Mouse (Mus musculus) midbrain, postnatal 0 days (tissue): ENCODE results near the gene Ccdc47. TPM values are rescaled to one million over a fixed set of nuclear protein-coding genes. Genes with fewer than 3 reads are reported as not detected.

Source experiments
- ATAC-seq: fragments of 200-750 bp; cut with Nextera tagmentation; 2 replicates; pipeline ENCODE4 v1.8.0; 2017; ENCODE audit warnings: moderate number of reproducible peaks, mild to moderate bottlenecking, moderate TSS enrichment, moderate library complexity; ENCODE audit not compliant: low FRiP score
- DNase-seq: peaks from one replicate; pipeline ENCODE4 v3.0.0-alpha.2; 2015; ENCODE audit warnings: low spot score
- H3K27ac ChIP-seq: fragments of 300-500 bp; sonication (generic); 2 replicates; pipeline ENCODE4 v1.5.1; 2014; ENCODE audit warnings: low read depth, mild to moderate bottlenecking, low read length, mixed read lengths
- H3K27me3 ChIP-seq: fragments of 300-500 bp; sonication (generic); 2 replicates; pipeline ENCODE4 v1.6.1; 2014; ENCODE audit warnings: low read length, control low read depth, mixed read lengths; ENCODE audit not compliant: insufficient read depth
- H3K36me3 ChIP-seq: fragments of 300-500 bp; sonication (generic); 2 replicates; pipeline ENCODE4 v1.6.1; 2014; ENCODE audit warnings: low read length, control low read depth, mixed read lengths; ENCODE audit not compliant: insufficient read depth
- H3K4me1 ChIP-seq: fragments of 300-500 bp; sonication (generic); 2 replicates; pipeline ENCODE4 v1.6.1; 2014; ENCODE audit warnings: mild to moderate bottlenecking, control low read depth, antibody characterized with exemption, low read length, mixed read lengths; ENCODE audit not compliant: insufficient read depth
- H3K4me2 ChIP-seq: fragments of 300-500 bp; sonication (generic); 2 replicates; pipeline ENCODE4 v1.6.1; 2014; ENCODE audit warnings: low read depth, mild to moderate bottlenecking, low read length, mixed read lengths; ENCODE audit not compliant: poor library complexity, severe bottlenecking
- H3K4me3 ChIP-seq: fragments of 300-500 bp; sonication (generic); 2 replicates; pipeline ENCODE4 v1.5.1; 2014; ENCODE audit warnings: low read depth, mild to moderate bottlenecking, low read length, moderate library complexity
- H3K9ac ChIP-seq: fragments of 300-500 bp; sonication (generic); replicated peaks from 2 replicates; pipeline ENCODE4 v1.6.1; 2014; ENCODE audit warnings: mild to moderate bottlenecking, low read length, moderate library complexity, mixed read lengths; ENCODE audit not compliant: poor library complexity, severe bottlenecking
- H3K9me3 ChIP-seq: fragments of 300-500 bp; sonication (generic); 2 replicates; pipeline ENCODE4 v1.6.1; 2016; ENCODE audit warnings: low read length, control low read depth
- CTCF ChIP-seq: IDR thresholded peaks from 2 replicates; pipeline ENCODE4 v1.5.1; 2016; ENCODE audit warnings: antibody characterized with exemption, mild to moderate bottlenecking
- WGBS: fragments of 180-500 bp; shearing (Covaris S2); extraction: QIAGEN DNeasy Blood & Tissue Kit; methylation state at CpG from one replicate; pipeline ENCODE4 v1.1.7; 2014; 5-methylcytosine and 5-hydroxymethylcytosine counted together
- polyA plus RNA-seq: library from polyadenylated mRNA; unstranded; fragments of >200 nt; fragmentation: Nextera tagmentation; extraction: Ambion mirVana; gene quantifications from 2 replicates; pipeline ENCODE4 v1.2.1, GENCODE M21; 2015
- total RNA-seq: library from RNA; depleted of rRNA; stranded (reverse); fragments of >200 nt; gene quantifications from 2 replicates; pipeline ENCODE4 v1.2.3, GENCODE M21; 2014

Ccdc47 gene
- total and polyA plus RNA-seq, 2 experiments from 2014 or later, result 31.7 to 94.9 TPM

- H3K4me1 ChIP-seq, result no peaks in the 10 kb centered on the region
- no peak for TF ChIP-seq CTCF
- ATAC-seq (no peak), DNase-seq (no peak)
- H3K9me3 ChIP-seq, result no peaks in the 10 kb centered on the region
- peak overlapping the region; percentile 75 for H3K4me3 ChIP-seq
- H3K27me3 ChIP-seq, result no peaks in the 10 kb centered on the region
- WGBS, result 33% methylated on average over 3 of the region's 3 CpGs
- H3K4me2 ChIP-seq, result peak overlapping the region; percentile 74
- peak overlapping the region; percentile 73; the same call in 1 of the 2 replicates for H3K9ac ChIP-seq
- H3K36me3 ChIP-seq, result peaks cover 8% of the 10 kb centered on the region
- peak overlapping the region; percentile 80 for H3K27ac ChIP-seq
Measured at GRCm38 (mm10) chr11:106194155-106194541, 22.0 kb downstream of the Ccdc47 start.

GRCm38 (mm10) chr11:106193371-106194154 is 22.6 kb downstream of the Ccdc47 start:
- peaks cover 8% of the 10 kb centered on the region for H3K36me3 ChIP-seq
- peak overlapping the region; percentile 74 for H3K4me2 ChIP-seq
- no peak for TF ChIP-seq CTCF
- peak overlapping the region; percentile 73 for H3K9ac ChIP-seq
- DNase-seq (peak; percentile 96), ATAC-seq (peak; percentile 95)
- WGBS, result 1% methylated on average over 44 of the region's 44 CpGs
- no peaks in the 10 kb centered on the region for H3K27me3 ChIP-seq
- no peaks in the 10 kb centered on the region for H3K9me3 ChIP-seq
- peak overlapping the region; percentile 80 for H3K27ac ChIP-seq
- no peaks in the 10 kb centered on the region for H3K4me1 ChIP-seq
- H3K4me3 ChIP-seq, result peak overlapping the region; percentile 75

GRCm38 (mm10) chr11:106192657-106193370 is 23.3 kb downstream of the Ccdc47 start:
- 14% methylated on average over 19 of the region's 19 CpGs for WGBS
- peak; percentile 40; the same call in 1 of the 2 replicates for TF ChIP-seq CTCF
- Histone ChIP-seq H3K4me1 (no peaks in the 10 kb centered on the region), H3K9ac (peak overlapping the region; percentile 73), H3K4me2 (peak overlapping the region; percentile 74), H3K27me3 (no peaks in the 10 kb centered on the region), H3K4me3 (peak overlapping the region; percentile 75), H3K27ac (peak overlapping the region; percentile 80), H3K9me3 (no peaks in the 10 kb centered on the region), H3K36me3 (peaks cover under 1% of the 10 kb centered on the region; the same call in 1 of the 2 replicates)
- 0 out of 2 replicates have a peak, but pooled peaks have one; percentile 36 for ATAC-seq
- no peak for DNase-seq

GRCm38 (mm10) chr11:106192241-106192640 is 23.9 kb downstream of the Ccdc47 start:
- TF ChIP-seq CTCF, result no peak
- DNase-seq (no peak), ATAC-seq (no peak)
- WGBS, result 88% methylated on average over 5 of the region's 5 CpGs
- no peaks in the 10 kb centered on the region for H3K27me3 ChIP-seq
- H3K4me1 ChIP-seq, result no peaks in the 10 kb centered on the region
- no peak overlapping the region for H3K27ac ChIP-seq
- peak overlapping the region; percentile 75 for H3K4me3 ChIP-seq
- H3K4me2 ChIP-seq, result peak overlapping the region; percentile 74
- no peak overlapping the region for H3K9ac ChIP-seq
- no peaks in the 10 kb centered on the region for H3K9me3 ChIP-seq
- no peaks in the 10 kb centered on the region; the same call in 1 of the 2 replicates for H3K36me3 ChIP-seq

GRCm38 (mm10) chr11:106191716-106192115 is 24.4 kb downstream of the Ccdc47 start:
- no peak for ATAC-seq

GRCm38 (mm10) chr11:106187326-106187725 is 28.8 kb downstream of the Ccdc47 start:
- Histone ChIP-seq H3K9ac (no peak overlapping the region), H3K4me1 (no peaks in the 10 kb centered on the region), H3K4me3 (no peak overlapping the region), H3K27ac (no peak overlapping the region), H3K36me3 (peaks cover 9% of the 10 kb centered on the region), H3K27me3 (no peaks in the 10 kb centered on the region), H3K4me2 (no peak overlapping the region), H3K9me3 (no peaks in the 10 kb centered on the region)
- no peak for TF ChIP-seq CTCF
- no peak for DNase-seq
- ATAC-seq, result no peak
- 98% methylated on average over 4 of the region's 4 CpGs for WGBS

More at GRCm38 (mm10) chr11:106191716-106192115, 24.4 kb downstream of the Ccdc47 start:
- Histone ChIP-seq H3K9ac (no peak overlapping the region), H3K4me1 (no peaks in the 10 kb centered on the region), H3K9me3 (no peaks in the 10 kb centered on the region), H3K27ac (no peak overlapping the region), H3K4me2 (no peak overlapping the region), H3K4me3 (no peak overlapping the region), H3K27me3 (no peaks in the 10 kb centered on the region), H3K36me3 (no peaks in the 10 kb centered on the region; the same call in 1 of the 2 replicates)
- WGBS, result 96% methylated on average over 3 of the region's 3 CpGs
- no peak for DNase-seq
- no peak for TF ChIP-seq CTCF
